Mouse (Mus musculus) testis, adult 2 months (tissue): ENCODE results near the gene Ogn.

Experiments used
- CTCF ChIP-seq: fragments of 200-500 bp; IDR thresholded peaks from 2 replicates; pipeline ENCODE4 v1.5.1; 2012; ENCODE audit warnings: low read depth, mild to moderate bottlenecking, inconsistent platforms, low read length, moderate library complexity; ENCODE audit not compliant: control insufficient read depth, insufficient read depth, insufficient replicate concordance
- POLR2A ChIP-seq: fragments of 200-500 bp; IDR thresholded peaks from 2 replicates; pipeline ENCODE4 v1.6.1; 2012; ENCODE audit warnings: low read depth, mild to moderate bottlenecking, inconsistent platforms, low read length, moderate library complexity; ENCODE audit not compliant: control insufficient read depth

GRCm38 (mm10) chr13:49642650-49643049 lies 34.8 kb downstream of the Ogn start:
- no peak for TF ChIP-seq CTCF
- TF ChIP-seq POLR2A, result no peak
